Mouse (Mus musculus) limb, embryonic 14.5 days (tissue): ENCODE measurements around the gene Cryzl2. TPM values are rescaled to one million over a fixed set of nuclear protein-coding genes. Genes with fewer than 3 reads are reported as not detected.

ENCODE experiments used
- ATAC-seq: fragments of 200-750 bp; cut with Nextera tagmentation; 2 replicates; pipeline ENCODE4 v1.8.0; 2017; ENCODE audit warnings: low read depth, moderate number of reproducible peaks, moderate TSS enrichment; ENCODE audit not compliant: low FRiP score
- DNase-seq: peaks from one replicate; pipeline ENCODE4 v3.0.0-alpha.2; 2015; ENCODE audit warnings: low spot score
- H3K27ac ChIP-seq: fragments of 300-500 bp; sonication (generic); replicated peaks from 2 replicates; pipeline ENCODE4 v1.5.1; 2014; ENCODE audit warnings: low read depth, mild to moderate bottlenecking, low read length, moderate library complexity, mixed read lengths
- H3K27me3 ChIP-seq: fragments of 300-500 bp; sonication (generic); 2 replicates; pipeline ENCODE4 v1.6.1; 2014; ENCODE audit warnings: low read length, mixed read lengths; ENCODE audit not compliant: control insufficient read depth, insufficient read depth
- H3K36me3 ChIP-seq: fragments of 300-500 bp; sonication (generic); 2 replicates; pipeline ENCODE4 v1.6.1; 2014; ENCODE audit warnings: mild to moderate bottlenecking, low read length, moderate library complexity, mixed read lengths; ENCODE audit not compliant: control insufficient read depth, insufficient read depth
- H3K4me1 ChIP-seq: fragments of 300-500 bp; sonication (generic); 2 replicates; pipeline ENCODE4 v1.6.1; 2014; ENCODE audit warnings: antibody characterized with exemption, low read length, mixed read lengths; ENCODE audit not compliant: control insufficient read depth, insufficient read depth
- H3K4me2 ChIP-seq: fragments of 300-500 bp; sonication (generic); replicated peaks from 2 replicates; pipeline ENCODE4 v1.6.1; 2014; ENCODE audit warnings: low read depth, mild to moderate bottlenecking, low read length, moderate library complexity; ENCODE audit not compliant: severe bottlenecking
- H3K4me3 ChIP-seq: fragments of 300-500 bp; sonication (generic); replicated peaks from 2 replicates; pipeline ENCODE4 v1.5.1; 2014; ENCODE audit warnings: low read length
- H3K9ac ChIP-seq: fragments of 300-500 bp; sonication (generic); 2 replicates; pipeline ENCODE4 v1.6.1; 2014; ENCODE audit warnings: mild to moderate bottlenecking, low read depth, low read length, moderate library complexity; ENCODE audit not compliant: severe bottlenecking
- H3K9me3 ChIP-seq: fragments of 300-500 bp; sonication (generic); 2 replicates; pipeline ENCODE4 v1.6.1; 2016; ENCODE audit warnings: low read length; ENCODE audit not compliant: control insufficient read depth
- POLR2A ChIP-seq: fragments of 200-500 bp; IDR thresholded peaks from 2 replicates; pipeline ENCODE4 v1.8.0; 2012; ENCODE audit warnings: inconsistent platforms, mild to moderate bottlenecking, moderate library complexity, borderline replicate concordance; ENCODE audit not compliant: insufficient read depth, insufficient read length; ENCODE audit errors: extremely low read depth
- WGBS: fragments of 180-500 bp; shearing (Covaris S2); extraction: QIAGEN DNeasy Blood & Tissue Kit; methylation state at CpG from one replicate; pipeline ENCODE4 v1.1.7; 2014; 5-methylcytosine and 5-hydroxymethylcytosine counted together
- polyA plus RNA-seq, 2 experiments: library from polyadenylated mRNA; depleted of rRNA in 1 of 2; stranded (reverse) in 1 of 2; unstranded in 1 of 2; fragments of >200 nt; fragmentation: Nextera tagmentation in 1 of 2; extraction: Ambion mirVana in 1 of 2; gene quantifications; 2 replicates each; pipeline versions ENCODE4 v1.2.1 to v1.2.3; 2012 to 2014

Gene Cryzl2
- polyA plus RNA-seq, 2 experiments = 8.7 to 12.9 TPM

- Histone ChIP-seq H3K27ac (no peak overlapping the region), H3K4me2 (no peak overlapping the region), H3K9me3 (no peaks in the 10 kb centered on the region), H3K4me1 (no peaks in the 10 kb centered on the region), H3K4me3 (no peak overlapping the region), H3K27me3 (no peaks in the 10 kb centered on the region), H3K36me3 (no peaks in the 10 kb centered on the region), H3K9ac (no peak overlapping the region)
- ATAC-seq = no peak
- no peak for TF ChIP-seq POLR2A
- DNase-seq = no peak
- WGBS = 81% methylated on average over 8 of the region's 8 CpGs
Measured at GRCm38 (mm10) chr1:157474865-157475264, 16.5 kb downstream of the Cryzl2 start.

- ATAC-seq = no peak
- no peaks in the 10 kb centered on the region for H3K36me3 ChIP-seq
- H3K27ac ChIP-seq = no peak overlapping the region
- H3K27me3 ChIP-seq = no peaks in the 10 kb centered on the region
- TF ChIP-seq POLR2A = no peak
- H3K9me3 ChIP-seq = no peaks in the 10 kb centered on the region
- H3K4me1 ChIP-seq = no peaks in the 10 kb centered on the region
- H3K4me2 ChIP-seq = no peak overlapping the region
- no peak overlapping the region for H3K4me3 ChIP-seq
- DNase-seq = no peak
- WGBS = 73% methylated on average over 2 of the region's 2 CpGs
- H3K9ac ChIP-seq = no peak overlapping the region
Measured at GRCm38 (mm10) chr1:157476231-157476630, 17.9 kb downstream of the Cryzl2 start.

GRCm38 (mm10) chr1:157480090-157480489 is 21.7 kb downstream of the Cryzl2 start:
- no peak for TF ChIP-seq POLR2A
- Histone ChIP-seq H3K4me3 (no peak overlapping the region), H3K4me2 (no peak overlapping the region), H3K4me1 (no peaks in the 10 kb centered on the region), H3K36me3 (no peaks in the 10 kb centered on the region), H3K27me3 (no peaks in the 10 kb centered on the region), H3K9me3 (no peaks in the 10 kb centered on the region), H3K9ac (no peak overlapping the region), H3K27ac (no peak overlapping the region)
- DNase-seq = no peak
- 32% methylated on average over 9 of the region's 9 CpGs for WGBS
- no peak for ATAC-seq

GRCm38 (mm10) chr1:157480901-157481300 is 22.5 kb downstream of the Cryzl2 start:
- no peaks in the 10 kb centered on the region for H3K9me3 ChIP-seq
- no peak overlapping the region for H3K4me2 ChIP-seq
- TF ChIP-seq POLR2A = no peak
- ATAC-seq (no peak), DNase-seq (no peak)
- no peaks in the 10 kb centered on the region for H3K4me1 ChIP-seq
- H3K9ac ChIP-seq = no peak overlapping the region
- no peaks in the 10 kb centered on the region for H3K36me3 ChIP-seq
- H3K27ac ChIP-seq = no peak overlapping the region
- 54% methylated on average over 3 of the region's 3 CpGs for WGBS
- no peaks in the 10 kb centered on the region for H3K27me3 ChIP-seq
- H3K4me3 ChIP-seq = no peak overlapping the region

GRCm38 (mm10) chr1:157481666-157482065 is 23.3 kb downstream of the Cryzl2 start:
- 93% methylated on average over 6 of the region's 6 CpGs for WGBS
- TF ChIP-seq POLR2A = no peak
- no peak overlapping the region for H3K9ac ChIP-seq
- H3K9me3 ChIP-seq = no peaks in the 10 kb centered on the region
- H3K4me1 ChIP-seq = no peaks in the 10 kb centered on the region
- DNase-seq (no peak), ATAC-seq (no peak)
- H3K36me3 ChIP-seq = no peaks in the 10 kb centered on the region
- H3K27me3 ChIP-seq = no peaks in the 10 kb centered on the region
- H3K4me3 ChIP-seq = no peak overlapping the region
- H3K27ac ChIP-seq = no peak overlapping the region
- H3K4me2 ChIP-seq = no peak overlapping the region

- TF ChIP-seq POLR2A = no peak
- ATAC-seq (no peak), DNase-seq (no peak)
- H3K4me1 ChIP-seq = no peaks in the 10 kb centered on the region
- no peaks in the 10 kb centered on the region for H3K9me3 ChIP-seq
- H3K4me2 ChIP-seq = no peak overlapping the region
- no peaks in the 10 kb centered on the region for H3K36me3 ChIP-seq
- no peak overlapping the region for H3K27ac ChIP-seq
- WGBS = 93% methylated on average over 4 of the region's 4 CpGs
- H3K4me3 ChIP-seq = no peak overlapping the region
- H3K9ac ChIP-seq = no peak overlapping the region
- H3K27me3 ChIP-seq = no peaks in the 10 kb centered on the region
Measured at GRCm38 (mm10) chr1:157484161-157484560, 25.8 kb downstream of the Cryzl2 start.
